Mouse (Mus musculus) common myeloid progenitor, adult 5-6 weeks (primary cell): ENCODE results near the gene Tmbim6. TPM values are rescaled to one million over a fixed set of nuclear protein-coding genes. Genes with fewer than 3 reads are reported as not detected.

Source experiments
- ATAC-seq: replicated peaks from 2 replicates; pipeline ENCODE4 v1.8.0; 2016; ENCODE audit warnings: low read depth, mild to moderate bottlenecking, moderate TSS enrichment, inconsistent platforms; ENCODE audit not compliant: poor library complexity, severe bottlenecking
- total RNA-seq: library from RNA; stranded (forward); fragments of 200-1000, 187-1606 nt; gene quantifications from 2 replicates; pipeline ENCODE4 v1.2.3, GENCODE M21; 2017

The Tmbim6 gene
- total RNA-seq: 92.2 and 125 TPM in 2 replicates

DNA sequence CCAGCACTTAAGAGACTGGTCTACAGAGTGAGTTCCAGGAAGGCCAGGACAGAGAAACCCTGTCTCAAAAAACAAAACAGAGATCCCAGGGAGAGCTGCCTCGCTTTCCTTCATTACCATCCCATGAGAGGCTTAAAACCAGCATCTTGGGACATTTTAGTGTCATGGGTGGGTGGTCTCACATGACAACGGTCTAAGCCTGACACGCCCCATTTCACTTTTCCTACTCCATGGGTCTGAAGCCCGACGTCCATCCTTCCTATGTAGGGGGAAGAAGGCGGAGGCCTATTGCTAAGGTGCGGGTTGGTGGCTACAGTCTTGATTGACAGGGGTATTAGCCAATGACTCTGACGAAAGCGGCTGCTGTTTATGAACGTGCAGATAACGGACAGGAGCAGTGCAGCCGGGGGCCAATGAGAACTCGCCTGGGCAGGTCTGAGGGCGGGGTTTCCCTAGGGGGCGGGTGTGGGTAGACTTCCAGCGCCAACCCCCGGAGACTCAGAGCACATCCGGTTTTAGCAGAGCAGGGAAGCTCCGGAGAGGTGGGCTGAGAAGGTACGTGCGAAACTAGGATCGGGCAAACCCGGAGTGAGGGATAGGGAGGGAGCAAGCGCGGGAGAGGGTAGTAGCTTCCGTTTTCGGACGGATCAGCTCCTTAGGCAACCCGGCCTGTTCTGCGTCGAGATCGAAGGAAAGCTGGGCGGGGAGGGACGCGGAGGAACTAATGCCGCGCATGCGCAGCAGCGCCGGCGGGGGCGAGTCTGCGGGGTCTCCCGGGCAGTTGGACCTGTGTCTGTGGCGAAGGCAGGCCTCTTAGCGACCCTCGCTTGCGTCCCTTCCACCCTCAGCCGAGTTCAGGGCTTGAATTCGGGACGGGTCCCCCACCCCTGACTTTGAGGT lies at the start of gene Tmbim6:
Gene Tmbim6, plus strand, starts transcription at position 397 of the 900 bp plus-strand sequence.
- ATAC-seq: peak; percentile 79

DNA sequence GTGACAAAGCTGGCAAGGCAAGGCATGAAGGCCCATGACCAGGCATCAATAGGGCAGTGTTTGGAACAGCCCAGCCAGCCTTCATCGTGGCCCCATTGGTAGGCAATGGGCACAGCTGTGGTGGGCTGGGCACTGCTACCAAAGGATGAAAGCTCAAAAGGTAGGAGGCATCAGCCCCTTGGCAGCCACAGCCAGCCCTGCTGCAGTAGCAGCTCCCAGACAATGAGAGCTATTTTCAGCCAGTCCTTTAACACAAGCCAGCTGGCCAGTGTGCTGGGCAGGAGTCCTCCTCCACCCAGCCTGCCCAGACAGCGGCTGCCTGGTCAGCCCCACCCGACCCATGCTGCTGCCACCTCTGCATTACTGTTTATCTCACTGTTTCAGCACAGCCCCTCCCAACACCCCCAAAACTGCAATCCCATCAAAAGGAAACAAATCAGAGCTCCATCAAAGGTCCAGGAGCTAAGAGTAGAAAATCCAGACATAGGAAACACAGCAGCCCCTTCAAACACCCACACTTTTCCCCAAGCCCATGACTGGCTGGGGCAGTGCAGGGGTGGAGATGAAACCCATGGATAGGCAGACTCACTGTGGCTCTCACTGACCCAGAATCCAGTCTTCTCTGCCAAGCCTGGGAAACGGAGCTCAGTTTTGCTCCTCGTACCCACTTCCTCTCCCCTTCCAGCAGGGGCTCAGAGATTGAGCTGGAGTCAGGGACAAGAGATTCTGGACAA lies 49.1 kb upstream of the Tmbim6 start:
- no peak for ATAC-seq

GRCm38 (mm10) chr15:99344148-99344870 lies 48.4 kb upstream of the Tmbim6 start:
- no peak for ATAC-seq

DNA sequence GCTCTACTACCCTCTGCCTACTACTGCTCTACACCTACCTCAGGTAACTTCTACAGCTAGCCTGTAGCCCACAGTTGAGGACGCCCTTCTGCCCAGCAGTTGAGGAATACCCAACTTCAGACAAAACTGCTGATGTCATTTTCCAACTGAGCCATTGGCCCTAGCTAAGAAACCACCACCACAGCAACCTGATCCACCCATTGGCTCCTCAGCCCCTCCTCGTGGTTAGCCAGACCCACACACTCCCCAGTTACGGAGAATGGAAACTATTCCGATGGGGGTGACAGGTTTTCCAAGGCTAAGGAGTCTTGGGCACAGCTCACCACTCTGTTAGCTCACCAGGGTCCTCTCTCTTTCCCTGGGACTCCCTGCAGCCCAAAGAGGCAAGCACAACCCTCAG lies 47.7 kb upstream of the Tmbim6 start:
- 0 out of 2 replicates have a peak, but pooled peaks have one; percentile 28 for ATAC-seq

DNA sequence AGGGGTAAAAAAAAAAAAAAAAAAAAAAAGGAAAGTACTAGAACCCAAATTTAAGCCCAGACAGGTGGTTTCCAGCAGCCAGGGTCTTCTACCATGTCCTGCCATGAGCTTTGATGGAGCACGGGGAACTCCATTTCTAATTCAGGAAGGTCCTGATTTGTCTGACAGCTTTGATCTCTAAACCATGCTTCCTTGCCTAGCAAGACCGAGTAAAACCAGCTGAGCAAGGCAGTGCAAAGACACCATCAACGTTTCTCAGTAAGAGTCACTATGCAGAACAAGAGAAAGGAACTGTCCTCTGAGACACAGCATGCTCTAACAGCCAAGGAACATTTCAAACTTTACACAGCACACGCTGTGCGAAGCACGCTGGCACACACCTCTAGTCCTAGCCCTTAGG lies 41.1 kb upstream of the Tmbim6 start:
- ATAC-seq: no peak

DNA sequence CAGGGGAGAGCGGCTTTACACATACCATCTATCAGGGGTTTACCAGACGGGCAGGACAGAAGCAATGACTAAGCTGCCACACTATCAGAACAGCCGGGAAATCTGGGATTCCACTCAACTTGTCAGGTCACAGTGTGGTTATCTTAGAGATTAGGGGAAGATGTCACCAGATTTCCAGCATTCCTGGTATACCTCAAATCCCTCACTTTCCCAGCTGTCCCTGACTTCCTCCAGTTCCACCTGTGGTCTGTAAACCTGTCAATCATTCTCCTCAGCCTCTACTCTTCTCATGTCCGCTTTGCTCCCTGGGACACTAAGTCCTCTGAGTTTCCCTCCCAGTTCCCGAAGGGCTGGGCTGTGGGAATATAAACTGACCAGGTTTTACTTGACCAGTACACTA lies 40.4 kb upstream of the Tmbim6 start:
- ATAC-seq: no peak

DNA sequence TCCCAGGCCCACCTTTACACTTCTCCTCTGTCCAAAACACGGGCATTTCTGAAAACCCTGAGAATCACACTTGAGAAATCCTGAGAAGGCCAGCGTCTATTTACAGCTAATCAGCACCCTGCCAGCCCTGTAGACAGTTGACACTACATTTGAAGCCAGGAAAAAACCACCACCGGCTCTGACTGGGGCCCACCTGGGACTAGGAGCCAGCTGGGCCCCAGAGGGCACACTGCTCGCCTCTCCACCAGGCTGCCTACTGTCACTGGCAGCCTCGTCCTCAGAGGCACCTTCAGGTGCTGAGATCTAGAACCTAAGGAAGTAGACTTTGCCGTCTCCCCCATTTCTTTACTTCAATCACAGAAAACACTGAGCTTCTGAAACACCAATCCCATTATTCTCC lies 37.0 kb upstream of the Tmbim6 start:
- no peak for ATAC-seq

- ATAC-seq: no peak
These were observed 36.2 kb upstream of the Tmbim6 start for GRCm38 (mm10) chr15:99356462-99356861.

DNA sequence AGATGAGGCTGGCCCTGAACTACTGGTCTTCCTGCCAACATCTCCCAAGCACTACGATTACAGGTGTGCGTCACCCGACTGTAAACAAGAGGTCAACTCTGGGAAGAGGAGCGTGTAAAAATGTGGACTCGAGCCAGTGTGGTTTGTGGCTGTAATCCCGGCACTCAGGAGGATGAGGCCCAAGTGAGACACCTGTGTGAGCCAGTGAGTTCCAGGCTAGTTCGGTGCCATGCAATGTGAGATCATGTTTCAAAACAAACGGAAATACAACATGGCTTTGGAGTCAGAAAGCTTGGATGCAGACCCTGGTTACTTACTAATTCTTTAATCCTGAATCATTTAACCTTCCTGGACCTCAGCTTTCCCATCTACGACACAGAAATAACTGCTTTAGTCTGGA lies 33.7 kb upstream of the Tmbim6 start:
- ATAC-seq: no peak

- no peak for ATAC-seq
These were observed 28.6 kb upstream of the Tmbim6 start for GRCm38 (mm10) chr15:99364022-99364530.

GRCm38 (mm10) chr15:99364921-99365320 lies 27.8 kb upstream of the Tmbim6 start:
- peak; percentile 81 for ATAC-seq

GRCm38 (mm10) chr15:99368583-99369266 lies 24.0 kb upstream of the Tmbim6 start:
- ATAC-seq: no peak

DNA sequence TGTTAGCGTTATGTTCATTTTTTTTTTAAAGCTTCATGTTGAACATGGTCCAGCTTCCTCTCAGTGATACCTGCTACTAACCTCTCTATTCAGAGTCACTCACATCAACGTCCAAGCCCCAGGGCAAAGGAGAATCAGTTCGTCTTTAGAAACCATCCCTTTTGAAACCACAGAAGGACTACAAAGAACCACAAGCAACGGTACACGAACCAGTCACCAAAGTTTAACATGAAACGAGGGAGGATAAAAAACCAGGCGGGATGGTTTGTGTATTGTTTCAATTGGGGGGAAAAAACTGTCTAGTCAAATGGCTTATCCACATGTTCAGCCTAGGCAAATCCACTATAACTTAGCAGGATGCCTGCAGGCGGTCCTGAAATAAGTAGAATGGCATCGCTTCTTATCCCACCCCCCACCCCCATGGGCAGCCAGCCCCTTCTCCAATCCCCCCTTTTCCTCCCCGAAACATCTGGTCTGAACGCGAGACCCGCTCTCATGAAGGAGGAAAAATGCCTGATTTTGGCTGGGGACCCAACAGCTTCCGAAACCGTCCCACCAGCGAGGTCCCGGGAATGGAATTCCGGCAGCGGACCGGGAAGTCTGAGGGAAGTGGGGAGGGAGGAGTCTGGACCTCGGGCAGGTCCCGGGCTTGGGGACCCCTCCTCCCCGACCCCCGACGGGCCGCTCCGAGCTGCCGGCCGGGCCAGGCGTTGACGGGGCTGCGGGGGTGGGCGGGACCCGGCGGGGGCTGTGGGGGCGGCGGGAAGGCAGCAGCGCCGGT lies 23.1 kb upstream of the Tmbim6 start:
- ATAC-seq: no peak

DNA sequence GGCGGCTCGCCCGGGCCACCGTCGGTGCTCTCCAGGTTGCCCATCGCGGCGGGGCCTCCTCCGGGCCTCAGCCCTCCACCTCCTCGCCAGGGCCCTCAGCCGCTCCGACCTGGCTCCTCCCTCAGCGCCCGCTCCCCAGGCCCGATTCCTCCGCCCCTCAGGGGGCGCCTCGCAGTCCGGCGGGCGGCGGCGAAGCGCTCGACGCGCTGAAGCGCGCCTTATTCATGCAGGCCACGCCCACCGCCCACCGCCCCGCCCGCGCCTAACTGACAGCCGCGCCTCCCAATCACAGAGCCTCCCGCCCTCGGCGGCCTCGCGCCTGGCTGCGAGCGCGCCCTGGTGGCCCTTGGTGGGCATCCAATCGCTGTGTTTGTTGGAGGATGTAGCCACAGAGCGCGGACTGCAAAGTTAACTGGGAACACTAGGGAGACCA lies 22.4 kb upstream of the Tmbim6 start, which contains the start of gene Fmnl3:
Gene Fmnl3, minus strand, starts transcription at position 224 of the 433 bp plus-strand sequence.
- ATAC-seq: peak; percentile 99

- ATAC-seq: no peak
These were observed 20.9 kb upstream of the Tmbim6 start for GRCm38 (mm10) chr15:99371526-99372340.

GRCm38 (mm10) chr15:99372761-99373160 lies 19.9 kb upstream of the Tmbim6 start:
- ATAC-seq: no peak

- ATAC-seq: no peak
These were observed 17.6 kb upstream of the Tmbim6 start for GRCm38 (mm10) chr15:99375036-99375435.

DNA sequence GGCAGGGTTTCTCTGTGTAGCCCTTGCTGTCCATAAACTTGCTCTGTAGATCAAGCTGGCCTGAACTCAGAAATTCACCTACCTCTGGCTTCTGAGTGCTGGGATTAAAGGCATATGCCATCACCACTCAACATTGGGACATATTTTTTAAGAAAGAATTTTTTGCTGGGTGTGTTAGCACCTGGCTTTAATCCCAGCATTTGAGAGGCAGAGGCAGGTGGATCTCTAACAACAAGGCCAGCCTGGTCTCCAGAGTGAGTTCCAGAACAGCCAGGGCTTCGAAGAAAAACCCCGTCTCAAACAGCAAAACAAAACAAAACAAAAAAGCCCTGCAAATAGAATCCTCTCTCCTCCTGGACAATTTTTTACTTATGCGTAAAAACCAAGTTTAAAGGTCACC lies 17.1 kb upstream of the Tmbim6 start:
- ATAC-seq: no peak
